Mouse (Mus musculus) forebrain, embryonic 14.5 days (tissue): ENCODE data around the gene Cbx4. TPM values are rescaled to one million over a fixed set of nuclear protein-coding genes. Genes with fewer than 3 reads are reported as not detected.
A peak's percentile ranks its signal among the peaks of the same experiment; 100 is the strongest.

ENCODE experiments used
- ATAC-seq: fragments of 200-750 bp; cut with Nextera tagmentation; 2 replicates; pipeline ENCODE4 v1.8.0; 2017; ENCODE audit warnings: mild to moderate bottlenecking, moderate library complexity
- DNase-seq: peaks from one replicate; pipeline ENCODE4 v3.0.0-alpha.2; 2015; ENCODE audit warnings: low spot score
- H3K27ac ChIP-seq: fragments of 300-500 bp; sonication (generic); 2 replicates; pipeline ENCODE4 v1.5.1; 2014; ENCODE audit warnings: low read depth, mild to moderate bottlenecking, control low read depth, low read length, moderate library complexity
- H3K27me3 ChIP-seq: fragments of 300-500 bp; sonication (generic); replicated peaks from 2 replicates; pipeline ENCODE4 v1.6.1; 2014; ENCODE audit warnings: low read length, control low read depth, mixed read lengths; ENCODE audit not compliant: control insufficient read depth, insufficient read depth
- H3K36me3 ChIP-seq: fragments of 300-500 bp; sonication (generic); 2 replicates; pipeline ENCODE4 v1.6.1; 2014; ENCODE audit warnings: low read length, control low read depth; ENCODE audit not compliant: control insufficient read depth, insufficient read depth
- H3K4me1 ChIP-seq: fragments of 300-500 bp; sonication (generic); 2 replicates; pipeline ENCODE4 v1.6.1; 2014; ENCODE audit warnings: antibody characterized with exemption, low read length, control low read depth; ENCODE audit not compliant: control insufficient read depth, insufficient read depth
- H3K4me2 ChIP-seq: fragments of 300-500 bp; sonication (generic); 2 replicates; pipeline ENCODE4 v1.6.1; 2014; ENCODE audit warnings: mild to moderate bottlenecking, control low read depth, low read length
- H3K4me3 ChIP-seq: fragments of 300-500 bp; sonication (generic); 2 replicates; pipeline ENCODE4 v1.5.1; 2014; ENCODE audit warnings: low read depth, low read length, control low read depth
- H3K9ac ChIP-seq: fragments of 300-500 bp; sonication (generic); 2 replicates; pipeline ENCODE4 v1.6.1; 2014; ENCODE audit warnings: mild to moderate bottlenecking, low read length, control low read depth, moderate library complexity
- H3K9me3 ChIP-seq: fragments of 300-500 bp; sonication (generic); replicated peaks from 2 replicates; pipeline ENCODE4 v1.6.1; 2016; ENCODE audit warnings: low read length, control low read depth, mixed read lengths; ENCODE audit not compliant: control insufficient read depth
- WGBS: fragments of 180-500 bp; shearing (Covaris S2); extraction: QIAGEN DNeasy Blood & Tissue Kit; methylation state at CpG from one replicate; pipeline ENCODE4 v1.1.7; 2014; 5-methylcytosine and 5-hydroxymethylcytosine counted together
- polyA plus RNA-seq: library from polyadenylated mRNA; unstranded; fragments of >200 nt; fragmentation: Nextera tagmentation; extraction: Ambion mirVana; gene quantifications from 2 replicates; pipeline ENCODE4 v1.2.1, GENCODE M21; 2014

The Cbx4 gene
- polyA plus RNA-seq, 1 experiment from 2014 or later, result 9.3 TPM

DNA sequence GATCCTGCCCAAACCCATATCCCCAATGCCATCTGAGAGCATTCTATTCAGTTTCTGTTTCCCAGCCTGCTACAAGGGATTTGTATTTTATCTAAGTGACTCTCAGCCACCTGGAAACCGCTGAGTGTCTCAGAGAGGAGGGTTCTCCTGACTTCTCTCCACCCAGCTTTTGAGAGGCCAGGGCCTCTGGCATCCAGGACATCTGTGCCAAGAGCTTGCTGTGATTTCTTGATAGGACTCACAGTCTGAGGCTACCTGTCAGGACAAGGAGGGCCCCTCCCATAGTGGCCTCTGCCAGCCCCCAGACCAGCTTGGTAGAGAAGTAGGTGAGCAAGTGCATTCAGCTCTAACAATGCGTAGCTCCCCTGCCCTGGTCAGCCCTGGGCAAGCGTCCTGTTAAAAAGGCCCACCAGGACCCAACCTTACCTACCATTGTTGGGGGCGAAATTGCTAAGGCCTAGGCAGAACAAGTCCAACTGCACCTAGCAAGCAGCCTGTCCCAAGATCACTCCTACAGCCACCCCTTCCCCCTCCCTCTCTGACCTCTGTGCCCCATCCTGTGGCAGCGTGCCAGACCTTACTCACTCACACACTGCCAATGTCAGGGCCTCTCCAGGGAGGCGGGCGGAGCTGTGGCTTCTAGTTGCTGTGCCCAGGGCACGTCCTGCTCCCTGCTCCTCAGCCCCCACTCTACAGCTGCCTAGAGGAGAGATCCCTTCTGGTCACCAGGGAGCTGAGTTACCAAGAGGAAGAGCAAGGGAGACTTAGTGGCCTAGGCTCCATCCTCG lies 41.9 kb upstream of the Cbx4 start:
- ATAC-seq (peak; percentile 30; the same call in 1 of the 2 replicates), DNase-seq (peak; percentile 48)
- H3K4me1 ChIP-seq, result peaks cover 29% of the 10 kb centered on the region
- peak overlapping the region; percentile 44; the same call in 1 of the 2 replicates for H3K27ac ChIP-seq
- H3K9me3 ChIP-seq, result no peaks in the 10 kb centered on the region
- WGBS, result 57% methylated on average over 9 of the region's 9 CpGs
- 0 out of 2 replicates have a peak overlapping the region, but pooled peaks have one; percentile 26 for H3K9ac ChIP-seq
- no peak overlapping the region for H3K4me2 ChIP-seq
- H3K4me3 ChIP-seq, result no peak overlapping the region
- H3K36me3 ChIP-seq, result no peaks in the 10 kb centered on the region
- no peaks in the 10 kb centered on the region for H3K27me3 ChIP-seq

GRCm38 (mm10) chr11:119127147-119127546 lies 41.1 kb upstream of the Cbx4 start:
- peaks cover 29% of the 10 kb centered on the region for H3K4me1 ChIP-seq
- no peaks in the 10 kb centered on the region for H3K27me3 ChIP-seq
- DNase-seq (peak; percentile 75), ATAC-seq (peak; percentile 60)
- peak overlapping the region; percentile 17; the same call in 1 of the 2 replicates for H3K4me2 ChIP-seq
- H3K9ac ChIP-seq, result peak overlapping the region; percentile 25; the same call in 1 of the 2 replicates
- no peaks in the 10 kb centered on the region for H3K36me3 ChIP-seq
- no peaks in the 10 kb centered on the region for H3K9me3 ChIP-seq
- no peak overlapping the region for H3K4me3 ChIP-seq
- 18% methylated on average over 12 of the region's 12 CpGs for WGBS
- H3K27ac ChIP-seq, result peak overlapping the region; percentile 44; the same call in 1 of the 2 replicates

GRCm38 (mm10) chr11:119125929-119126861 lies 40.2 kb upstream of the Cbx4 start:
- DNase-seq, result peak; percentile 56
- peaks cover 29% of the 10 kb centered on the region for H3K4me1 ChIP-seq
- no peaks in the 10 kb centered on the region for H3K9me3 ChIP-seq
- no peaks in the 10 kb centered on the region for H3K27me3 ChIP-seq
- WGBS, result 40% methylated on average over 23 of the region's 23 CpGs
- 0 out of 2 replicates have a peak, but pooled peaks have one; percentile 35 for ATAC-seq
- peak overlapping the region; percentile 44; the same call in 1 of the 2 replicates for H3K27ac ChIP-seq
- no peak overlapping the region for H3K4me3 ChIP-seq
- no peaks in the 10 kb centered on the region for H3K36me3 ChIP-seq
- H3K4me2 ChIP-seq, result peak overlapping the region; percentile 17; the same call in 1 of the 2 replicates
- peak overlapping the region; percentile 25 for H3K9ac ChIP-seq

- H3K9me3 ChIP-seq, result no peaks in the 10 kb centered on the region
- H3K4me3 ChIP-seq, result no peak overlapping the region
- H3K4me1 ChIP-seq, result peaks cover 29% of the 10 kb centered on the region
- no peaks in the 10 kb centered on the region for H3K36me3 ChIP-seq
- H3K27me3 ChIP-seq, result no peaks in the 10 kb centered on the region
- H3K4me2 ChIP-seq, result no peak overlapping the region
- H3K9ac ChIP-seq, result no peak overlapping the region
- no peak for ATAC-seq
- no peak overlapping the region for H3K27ac ChIP-seq
- DNase-seq, result no peak
- 88% methylated on average over 6 of the region's 6 CpGs for WGBS
These were observed 38.5 kb upstream of the Cbx4 start for GRCm38 (mm10) chr11:119124536-119124935.

DNA sequence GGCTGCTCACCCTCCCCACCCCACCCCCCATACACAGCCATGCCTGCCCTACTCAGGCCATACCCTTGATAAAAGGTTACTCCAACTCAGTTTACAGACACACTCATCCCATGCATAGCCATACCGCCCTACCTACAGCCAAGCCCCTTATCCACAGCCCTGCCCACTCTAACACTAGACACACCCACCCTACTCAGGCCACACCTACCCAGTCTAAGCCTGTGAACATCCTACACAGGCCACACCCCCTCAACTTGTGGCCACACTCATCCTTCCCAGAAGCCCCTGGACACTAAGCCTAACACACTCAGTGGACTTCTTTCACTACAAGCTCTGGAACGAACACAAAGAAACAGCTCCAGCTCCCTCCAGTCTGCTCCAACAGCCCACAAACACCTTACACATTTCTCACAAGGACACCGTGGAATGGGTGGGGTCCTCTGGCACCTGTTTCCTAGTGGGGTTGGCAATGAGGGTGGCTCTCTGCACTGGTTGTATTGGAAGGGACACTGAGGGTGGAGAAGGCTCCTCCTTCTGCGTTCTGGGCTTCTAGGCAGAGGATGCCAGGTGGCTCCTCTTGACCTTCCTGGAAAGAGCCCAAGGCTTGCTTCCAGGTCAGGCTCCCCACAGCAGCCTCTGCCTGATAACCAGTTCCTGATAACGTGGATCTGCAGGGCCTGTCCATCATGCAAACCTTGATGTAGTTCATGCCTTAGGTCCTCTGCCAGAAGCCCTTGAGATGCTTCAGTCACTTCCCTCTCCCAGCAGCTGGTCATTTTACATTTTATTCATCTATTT lies 37.7 kb upstream of the Cbx4 start:
- WGBS, result 83% methylated on average over 5 of the region's 5 CpGs
- H3K36me3 ChIP-seq, result no peaks in the 10 kb centered on the region
- H3K4me1 ChIP-seq, result peaks cover 26% of the 10 kb centered on the region
- no peak overlapping the region for H3K9ac ChIP-seq
- no peak overlapping the region for H3K4me2 ChIP-seq
- ATAC-seq (no peak), DNase-seq (no peak)
- no peaks in the 10 kb centered on the region for H3K27me3 ChIP-seq
- H3K4me3 ChIP-seq, result no peak overlapping the region
- no peaks in the 10 kb centered on the region for H3K9me3 ChIP-seq
- H3K27ac ChIP-seq, result no peak overlapping the region

GRCm38 (mm10) chr11:119122396-119122795 lies 36.4 kb upstream of the Cbx4 start:
- Histone ChIP-seq H3K27me3 (no peaks in the 10 kb centered on the region), H3K27ac (no peak overlapping the region), H3K9me3 (no peaks in the 10 kb centered on the region), H3K4me2 (no peak overlapping the region), H3K4me1 (peaks cover 14% of the 10 kb centered on the region), H3K9ac (no peak overlapping the region), H3K4me3 (no peak overlapping the region), H3K36me3 (no peaks in the 10 kb centered on the region)
- 88% methylated on average over 5 of the region's 5 CpGs for WGBS
- ATAC-seq (no peak), DNase-seq (no peak)

DNA sequence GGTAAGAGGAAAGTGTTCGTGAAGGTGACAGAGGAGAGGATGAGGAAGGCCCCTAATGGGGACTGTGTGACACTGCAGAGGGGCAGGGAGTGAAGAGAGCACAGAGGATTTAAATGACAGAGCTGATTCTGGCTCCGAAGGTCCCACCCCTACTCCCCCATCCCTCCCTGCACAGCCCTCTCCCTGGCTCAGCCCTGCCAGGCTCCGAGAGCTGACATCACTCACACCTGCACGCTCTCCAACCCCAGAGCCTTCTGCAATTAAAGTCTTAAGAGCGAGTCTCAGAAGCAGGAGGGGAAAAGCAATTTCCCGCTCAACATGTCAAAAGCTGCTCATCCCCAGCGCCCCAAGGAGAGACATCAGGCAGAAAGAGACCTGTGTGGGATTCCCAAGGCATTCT lies 32.9 kb upstream of the Cbx4 start:
- no peaks in the 10 kb centered on the region for H3K36me3 ChIP-seq
- H3K27me3 ChIP-seq, result no peaks in the 10 kb centered on the region
- H3K9me3 ChIP-seq, result no peaks in the 10 kb centered on the region
- no peak overlapping the region for H3K4me2 ChIP-seq
- H3K4me3 ChIP-seq, result no peak overlapping the region
- 0 out of 2 replicates have a peak overlapping the region, but pooled peaks have one; percentile 6 for H3K9ac ChIP-seq
- H3K27ac ChIP-seq, result no peak overlapping the region
- peak; percentile 43 for DNase-seq
- ATAC-seq, result 0 out of 2 replicates have a peak, but pooled peaks have one; percentile 18
- H3K4me1 ChIP-seq, result no peaks in the 10 kb centered on the region
- WGBS, result 16% methylated on average over 7 of the region's 7 CpGs

DNA sequence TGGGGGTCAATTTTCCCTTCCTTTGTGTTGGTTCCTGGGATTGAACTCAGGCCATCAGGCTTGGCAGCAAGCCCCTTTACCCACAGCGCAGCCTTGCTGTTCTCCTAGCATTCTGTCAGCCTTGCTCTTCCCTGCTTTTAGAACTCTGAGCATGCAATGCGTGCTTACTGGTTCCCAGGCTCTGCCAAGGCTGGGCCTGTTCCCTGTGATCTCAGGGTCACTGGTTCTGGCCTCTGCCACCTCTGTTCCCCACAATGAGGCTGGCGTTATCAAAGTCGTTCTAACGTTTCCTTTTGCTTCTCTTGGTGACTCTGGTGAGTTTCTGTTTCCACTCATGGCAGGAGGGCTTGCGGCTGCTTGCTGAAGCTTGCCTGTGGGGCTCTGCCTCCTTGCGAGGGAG lies 31.9 kb upstream of the Cbx4 start:
- no peaks in the 10 kb centered on the region for H3K27me3 ChIP-seq
- DNase-seq (no peak), ATAC-seq (no peak)
- no peak overlapping the region for H3K9ac ChIP-seq
- no peak overlapping the region for H3K4me2 ChIP-seq
- WGBS, result 60% methylated on average over 7 of the region's 7 CpGs
- no peak overlapping the region for H3K27ac ChIP-seq
- H3K4me1 ChIP-seq, result no peaks in the 10 kb centered on the region
- no peak overlapping the region for H3K4me3 ChIP-seq
- H3K36me3 ChIP-seq, result no peaks in the 10 kb centered on the region
- no peaks in the 10 kb centered on the region for H3K9me3 ChIP-seq
